Mouse (Mus musculus): ENCODE measurements around the gene Jmy.

Gene Jmy

GRCm38 (mm10) chr13:93380399-93381063 is 119.1 kb downstream of the Jmy start:
- DNase-seq (ENCODE audit: low spot score in 2 of 2), result no peak

Measured in frontal cortex, postnatal 10 days (tissue).